13 mouse cellular contexts compared by ENCODE assay signal in genomic region chr7:119384670-119385241, GRCm38 (mm10).
"Had no signal": no experiment of that assay in that cellular context is flagged by ENCODE, and none has a peak within 500 bp of the region (broad histone marks: within the 10 kb centered on the region; RNA-seq: fewer than 3 reads in every experiment).

No protein-coding gene starts in this region.

- H3K4me3 ChIP-seq: midbrain, embryonic 10.5 days; midbrain, embryonic 13.5 days; midbrain, embryonic 15.5 days; neural tube, embryonic 12.5 days had no signal

- H3K9ac ChIP-seq: lung, embryonic 14.5 days; midbrain, embryonic 13.5 days; midbrain, embryonic 15.5 days; neural tube, embryonic 12.5 days had no signal

- H3K27ac ChIP-seq: macrophage; midbrain, embryonic 10.5 days; midbrain, embryonic 13.5 days; midbrain, embryonic 15.5 days; neural tube, embryonic 12.5 days had no signal

- H3K4me2 ChIP-seq: lung, embryonic 14.5 days; midbrain, embryonic 13.5 days; midbrain, embryonic 15.5 days; neural tube, embryonic 12.5 days had no signal

- DNase-seq: lung, adult 18-20 months; lung, embryonic 14.5 days; lung, postnatal 14 days; lung, postnatal 36 days; right cerebral cortex, postnatal 14 days; thymus, adult 18-20 months; thymus, postnatal 14 days; thymus, postnatal 36 days had no signal

- H3K36me3 ChIP-seq: midbrain, embryonic 10.5 days; midbrain, embryonic 13.5 days; midbrain, embryonic 15.5 days; neural tube, embryonic 12.5 days had no signal

- ATAC-seq: midbrain, embryonic 13.5 days; midbrain, embryonic 15.5 days had no signal

- H3K27me3 ChIP-seq: midbrain, embryonic 13.5 days; midbrain, embryonic 15.5 days; neural tube, embryonic 12.5 days had no signal

- H3K9me3 ChIP-seq: midbrain, embryonic 10.5 days; midbrain, embryonic 13.5 days; midbrain, embryonic 15.5 days; neural tube, embryonic 12.5 days had no signal

- H3K4me1 ChIP-seq: midbrain, embryonic 10.5 days had no signal
